Mouse (Mus musculus): ENCODE results near the gene Rtn4r.
A peak's percentile ranks its signal among the peaks of the same experiment; 100 is the strongest.
"Not testable (repeated sequence)": the region's sequence is repeated elsewhere in the genome, so short reads cannot be mapped to it uniquely, and the experiment has no call there.

Rtn4r gene

GRCm38 (mm10) chr16:18194208-18194985, 67.0 kb downstream of the Rtn4r start:
- DNase-seq (ENCODE audit: low spot score in 2 of 2), result no peak

GRCm38 (mm10) chr16:18195068-18195467, 67.6 kb downstream of the Rtn4r start:
- DNase-seq (ENCODE audit: low spot score in 2 of 2), result peak; percentile 49 to 59

- DNase-seq (ENCODE audit: low spot score in 2 of 2), result not testable (repeated sequence)
Measured at GRCm38 (mm10) chr16:18195561-18195960, 68.1 kb downstream of the Rtn4r start.

- no peak for DNase-seq (ENCODE audit: low spot score in 2 of 2)
Measured at GRCm38 (mm10) chr16:18197881-18198280, 70.4 kb downstream of the Rtn4r start.

- no peak for DNase-seq (ENCODE audit: low spot score in 2 of 2)
Measured at GRCm38 (mm10) chr16:18198365-18199098, 71.1 kb downstream of the Rtn4r start.

GRCm38 (mm10) chr16:18200062-18200461, 72.6 kb downstream of the Rtn4r start:
- no peak for DNase-seq (ENCODE audit: low spot score in 2 of 2)

- no peak for DNase-seq (ENCODE audit: low spot score in 2 of 2)
Measured at GRCm38 (mm10) chr16:18201620-18202019, 74.2 kb downstream of the Rtn4r start.

Data from frontal cortex, postnatal 25 days (tissue).